Mouse (Mus musculus): Measurements from ENCODE around the gene Lrrc39. TPM values are rescaled to one million over a fixed set of nuclear protein-coding genes. Genes with fewer than 3 reads are reported as not detected.
A peak's percentile ranks its signal among the peaks of the same experiment; 100 is the strongest.
"Not testable (repeated sequence)": the region's sequence is repeated elsewhere in the genome, so short reads cannot be mapped to it uniquely, and the experiment has no call there.

Lrrc39 gene
- polyA plus RNA-seq, 1 experiment from 2014 or later: 0.35 TPM

- H3K27ac ChIP-seq (ENCODE audit: low read length): no peak overlapping the region
- no peak overlapping the region for H3K4me2 ChIP-seq (replicated peaks; ENCODE audit: low read depth, low read length)
- H3K9ac ChIP-seq (replicated peaks; ENCODE audit: low read length): no peak overlapping the region
- no peak overlapping the region for H3K4me3 ChIP-seq (ENCODE audit: low read length)
- ATAC-seq (ENCODE audit: low FRiP score, low TSS enrichment): no peak
- 89% methylated on average over 5 of the region's 5 CpGs for WGBS
- H3K9me3 ChIP-seq (ENCODE audit: low read length): no peaks in the 10 kb centered on the region
- no peaks in the 10 kb centered on the region for H3K27me3 ChIP-seq (ENCODE audit: insufficient read depth, low read length)
- peaks cover 18% of the 10 kb centered on the region for H3K36me3 ChIP-seq (ENCODE audit: insufficient read depth, low read length)
- H3K4me1 ChIP-seq (ENCODE audit: insufficient read depth, low read length): no peaks in the 10 kb centered on the region
Measured at GRCm38 (mm10) chr3:116551362-116551761, 11.4 kb upstream of the Lrrc39 start.

DNA sequence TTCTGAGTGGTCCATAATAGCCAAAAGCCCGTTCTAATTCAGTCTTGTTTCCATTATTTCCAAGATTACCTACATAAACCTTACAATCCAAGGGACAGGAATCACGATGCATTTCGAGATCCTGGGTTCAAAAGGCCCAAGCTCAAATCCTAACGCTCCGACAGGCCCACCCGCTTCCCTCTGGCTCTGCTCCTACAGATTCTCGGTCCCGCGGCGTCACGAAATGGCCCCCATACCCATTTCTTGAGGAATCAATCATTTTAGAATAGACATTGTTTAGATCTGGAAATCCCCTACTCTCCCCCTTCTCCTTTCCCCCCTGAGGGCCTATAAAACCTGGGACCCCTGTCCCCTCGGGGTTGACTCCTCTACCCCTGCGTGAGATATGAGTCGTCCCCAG lies 1.5 kb upstream of the Lrrc39 start:
- H3K9me3 ChIP-seq (ENCODE audit: low read length); H3K4me1 ChIP-seq (ENCODE audit: insufficient read depth, low read length); H3K27ac ChIP-seq (ENCODE audit: low read length); ATAC-seq (ENCODE audit: low FRiP score, low TSS enrichment); H3K9ac ChIP-seq (replicated peaks; ENCODE audit: low read length); H3K27me3 ChIP-seq (ENCODE audit: insufficient read depth, low read length); H3K4me2 ChIP-seq (replicated peaks; ENCODE audit: low read depth, low read length); H3K4me3 ChIP-seq (ENCODE audit: low read length); H3K36me3 ChIP-seq (ENCODE audit: insufficient read depth, low read length): not testable (repeated sequence)
- 94% methylated on average over 13 of the region's 14 CpGs for WGBS

DNA sequence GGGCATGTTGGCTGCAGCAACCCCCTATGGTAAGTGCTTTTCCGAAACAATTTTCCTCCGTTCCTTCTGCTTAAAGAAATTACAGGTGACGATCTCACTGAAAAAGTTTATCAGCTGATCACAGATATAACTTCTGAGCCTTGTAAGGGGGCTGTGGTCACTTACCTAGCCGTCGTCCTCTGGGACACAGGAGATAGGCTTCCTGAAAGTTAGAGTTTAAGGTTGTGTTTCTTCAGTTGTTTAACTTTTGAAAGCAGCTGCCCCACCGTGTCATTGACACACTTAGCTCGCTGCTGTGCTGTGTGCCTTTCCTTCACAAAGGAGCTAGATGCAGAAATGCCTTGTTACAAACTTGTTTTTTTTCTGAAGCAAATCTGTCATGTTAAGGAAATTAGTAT lies 321 bp downstream of the Lrrc39 start:
- Histone ChIP-seq H3K9me3 (ENCODE audit: low read length) (0 out of 2 replicates have a peak, but pooled peaks cover 6% of the 10 kb centered on the region), H3K27me3 (ENCODE audit: insufficient read depth, low read length) (no peaks in the 10 kb centered on the region), H3K9ac (replicated peaks; ENCODE audit: low read length) (no peak overlapping the region), H3K4me2 (replicated peaks; ENCODE audit: low read depth, low read length) (no peak overlapping the region), H3K27ac (ENCODE audit: low read length) (no peak overlapping the region), H3K36me3 (ENCODE audit: insufficient read depth, low read length) (no peaks in the 10 kb centered on the region), H3K4me1 (ENCODE audit: insufficient read depth, low read length) (no peaks in the 10 kb centered on the region), H3K4me3 (ENCODE audit: low read length) (no peak overlapping the region)
- ATAC-seq (ENCODE audit: low FRiP score, low TSS enrichment): no peak
- WGBS: 82% methylated on average over 7 of the region's 7 CpGs

GRCm38 (mm10) chr3:116570628-116571027 lies 7.9 kb downstream of the Lrrc39 start:
- Histone ChIP-seq H3K27ac (ENCODE audit: low read length) (no peak overlapping the region), H3K36me3 (ENCODE audit: insufficient read depth, low read length) (no peaks in the 10 kb centered on the region), H3K4me1 (ENCODE audit: insufficient read depth, low read length) (no peaks in the 10 kb centered on the region), H3K27me3 (ENCODE audit: insufficient read depth, low read length) (no peaks in the 10 kb centered on the region), H3K4me3 (ENCODE audit: low read length) (no peak overlapping the region), H3K4me2 (replicated peaks; ENCODE audit: low read depth, low read length) (no peak overlapping the region), H3K9ac (replicated peaks; ENCODE audit: low read length) (no peak overlapping the region), H3K9me3 (ENCODE audit: low read length) (0 out of 2 replicates have a peak, but pooled peaks cover 6% of the 10 kb centered on the region)
- 79% methylated on average over 2 of the region's 2 CpGs for WGBS
- no peak for ATAC-seq (ENCODE audit: low FRiP score, low TSS enrichment)

GRCm38 (mm10) chr3:116577286-116577685 lies 14.5 kb downstream of the Lrrc39 start:
- Histone ChIP-seq H3K4me2 (replicated peaks; ENCODE audit: low read depth, low read length) (no peak overlapping the region), H3K36me3 (ENCODE audit: insufficient read depth, low read length) (peaks cover 14% of the 10 kb centered on the region), H3K27ac (ENCODE audit: low read length) (no peak overlapping the region), H3K4me3 (ENCODE audit: low read length) (no peak overlapping the region), H3K4me1 (ENCODE audit: insufficient read depth, low read length) (no peaks in the 10 kb centered on the region), H3K27me3 (ENCODE audit: insufficient read depth, low read length) (no peaks in the 10 kb centered on the region), H3K9ac (replicated peaks; ENCODE audit: low read length) (no peak overlapping the region), H3K9me3 (ENCODE audit: low read length) (no peaks in the 10 kb centered on the region)
- 56% methylated on average over 3 of the region's 3 CpGs for WGBS
- no peak for ATAC-seq (ENCODE audit: low FRiP score, low TSS enrichment)

GRCm38 (mm10) chr3:116582201-116582600 lies 19.4 kb downstream of the Lrrc39 start:
- Histone ChIP-seq H3K36me3 (ENCODE audit: insufficient read depth, low read length) (peaks cover 48% of the 10 kb centered on the region), H3K27me3 (ENCODE audit: insufficient read depth, low read length) (no peaks in the 10 kb centered on the region), H3K9ac (replicated peaks; ENCODE audit: low read length) (no peak overlapping the region), H3K4me3 (ENCODE audit: low read length) (no peak overlapping the region), H3K4me2 (replicated peaks; ENCODE audit: low read depth, low read length) (no peak overlapping the region), H3K27ac (ENCODE audit: low read length) (no peak overlapping the region), H3K4me1 (ENCODE audit: insufficient read depth, low read length) (no peaks in the 10 kb centered on the region), H3K9me3 (ENCODE audit: low read length) (no peaks in the 10 kb centered on the region)
- no peak for ATAC-seq (ENCODE audit: low FRiP score, low TSS enrichment)
- WGBS: 97% methylated on average over 9 of the region's 9 CpGs

DNA sequence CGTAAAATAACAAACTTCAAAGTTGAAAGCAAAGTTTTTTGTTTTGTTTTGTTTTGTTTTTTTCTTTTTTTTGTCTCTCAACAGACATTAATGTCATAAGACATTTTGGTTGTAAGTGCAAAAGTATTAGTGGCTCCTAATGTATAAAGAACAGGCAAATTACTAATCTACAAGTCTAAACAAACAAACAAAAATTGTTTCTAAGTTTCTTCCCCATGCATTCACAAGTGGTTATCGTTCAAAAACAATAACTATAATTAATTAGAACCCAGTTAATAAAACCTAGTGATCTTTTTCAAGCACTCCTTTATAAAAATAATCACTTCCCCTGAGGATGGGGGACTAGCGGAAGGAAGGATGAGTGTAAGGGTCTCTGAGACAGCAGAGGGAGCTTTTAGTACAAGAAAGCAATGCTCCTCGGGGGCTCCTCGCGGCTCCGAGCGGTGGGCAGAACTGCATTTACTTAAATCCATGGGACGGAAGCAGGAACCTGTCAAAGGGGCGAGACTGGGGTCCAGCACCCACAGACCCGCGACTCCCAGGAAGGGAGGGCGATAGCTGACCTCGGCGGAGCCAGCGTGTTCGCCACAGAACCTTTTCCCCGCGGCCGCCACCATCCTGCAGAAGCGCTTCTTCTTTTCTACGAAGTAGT lies 31.4 kb downstream of the Lrrc39 start:
- peak overlapping the region; percentile 96 for H3K4me3 ChIP-seq (ENCODE audit: low read length)
- peak overlapping the region; percentile 51 for H3K4me2 ChIP-seq (replicated peaks; ENCODE audit: low read depth, low read length)
- ATAC-seq (ENCODE audit: low FRiP score, low TSS enrichment): peak; percentile 76
- no peaks in the 10 kb centered on the region for H3K9me3 ChIP-seq (ENCODE audit: low read length)
- WGBS: 3% methylated on average over 22 of the region's 22 CpGs
- H3K27me3 ChIP-seq (ENCODE audit: insufficient read depth, low read length): no peaks in the 10 kb centered on the region
- H3K9ac ChIP-seq (replicated peaks; ENCODE audit: low read length): peak overlapping the region; percentile 88
- H3K4me1 ChIP-seq (ENCODE audit: insufficient read depth, low read length): peaks cover 6% of the 10 kb centered on the region
- peak overlapping the region; percentile 91 for H3K27ac ChIP-seq (ENCODE audit: low read length)
- H3K36me3 ChIP-seq (ENCODE audit: insufficient read depth, low read length): peaks cover 23% of the 10 kb centered on the region

DNA sequence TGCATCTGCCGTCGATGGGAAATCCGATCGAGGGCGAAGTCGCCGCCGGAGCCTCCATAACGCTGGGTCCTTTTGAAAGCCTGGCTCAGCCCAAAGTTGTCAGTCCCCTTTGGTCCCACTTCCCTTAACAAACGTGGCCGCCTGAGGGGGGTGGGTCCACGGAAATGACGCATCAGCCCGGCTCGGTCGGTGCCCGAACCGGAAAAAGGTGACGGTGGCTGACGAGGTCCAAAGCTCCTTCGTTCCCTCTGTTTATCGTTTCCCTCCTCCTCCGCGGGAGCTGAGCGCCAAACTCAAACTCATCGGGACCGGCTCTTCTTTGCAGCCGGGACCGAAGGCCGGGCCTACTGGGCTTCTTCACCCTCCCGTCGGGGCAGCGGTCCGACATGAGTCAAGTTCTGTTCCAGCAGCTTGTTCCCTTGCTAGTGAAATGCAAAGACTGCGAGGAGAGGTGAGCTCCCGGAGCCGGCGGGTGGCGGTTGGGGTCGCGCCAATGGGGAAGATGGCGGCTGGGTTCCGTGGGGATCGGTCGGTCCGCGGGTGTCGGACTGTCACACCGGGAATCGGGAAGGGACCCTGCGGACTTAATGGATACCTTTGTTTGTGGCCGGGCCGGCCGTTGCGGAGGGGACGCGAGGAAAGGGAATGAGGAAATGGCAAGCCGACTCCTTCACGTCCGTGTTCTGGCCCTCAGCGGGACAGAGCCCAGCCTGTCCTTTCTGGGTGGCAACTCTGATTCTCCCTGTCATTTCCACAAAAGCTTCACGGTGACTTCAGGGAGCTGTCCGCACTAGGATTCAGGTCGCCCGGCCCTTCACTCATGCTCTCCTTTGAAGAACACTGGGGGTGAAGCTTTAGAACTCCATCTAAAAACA lies 32.2 kb downstream of the Lrrc39 start, which contains the start of gene Sass6:
Gene Sass6 (plus strand): TSS at position 255 of the 875 bp plus-strand sequence.
- WGBS: under 1% methylated on average over 65 of the region's 65 CpGs
- Histone ChIP-seq H3K27ac (ENCODE audit: low read length) (peak within 1 kb of the TSS; percentile 91), H3K9ac (replicated peaks; ENCODE audit: low read length) (peak within 1 kb of the TSS; percentile 88), H3K9me3 (ENCODE audit: low read length) (no peaks in the 10 kb centered on the region), H3K36me3 (ENCODE audit: insufficient read depth, low read length) (peaks cover 16% of the 10 kb centered on the region), H3K4me1 (ENCODE audit: insufficient read depth, low read length) (peaks cover 6% of the 10 kb centered on the region), H3K4me2 (replicated peaks; ENCODE audit: low read depth, low read length) (peak within 1 kb of the TSS; percentile 78), H3K27me3 (ENCODE audit: insufficient read depth, low read length) (no peaks in the 10 kb centered on the region), H3K4me3 (ENCODE audit: low read length) (peak within 1 kb of the TSS; percentile 96)
- peak; percentile 98 for ATAC-seq (ENCODE audit: low FRiP score, low TSS enrichment)

- Histone ChIP-seq H3K9ac (replicated peaks; ENCODE audit: low read length) (peak overlapping the region; percentile 88), H3K27me3 (ENCODE audit: insufficient read depth, low read length) (no peaks in the 10 kb centered on the region), H3K4me1 (ENCODE audit: insufficient read depth, low read length) (peaks cover 6% of the 10 kb centered on the region), H3K4me3 (ENCODE audit: low read length) (peak overlapping the region; percentile 96), H3K36me3 (ENCODE audit: insufficient read depth, low read length) (peaks cover 12% of the 10 kb centered on the region), H3K27ac (ENCODE audit: low read length) (0 out of 2 replicates have a peak overlapping the region, but pooled peaks have one; percentile 91), H3K4me2 (replicated peaks; ENCODE audit: low read depth, low read length) (peak overlapping the region; percentile 78), H3K9me3 (ENCODE audit: low read length) (no peaks in the 10 kb centered on the region)
- no peak for ATAC-seq (ENCODE audit: low FRiP score, low TSS enrichment)
- WGBS: 8% methylated on average over 10 of the region's 10 CpGs
Measured at GRCm38 (mm10) chr3:116595603-116595991, 32.8 kb downstream of the Lrrc39 start.

GRCm38 (mm10) chr3:116599705-116600104 lies 36.9 kb downstream of the Lrrc39 start:
- Histone ChIP-seq H3K27me3 (ENCODE audit: insufficient read depth, low read length) (no peaks in the 10 kb centered on the region), H3K9ac (replicated peaks; ENCODE audit: low read length) (no peak overlapping the region), H3K36me3 (ENCODE audit: insufficient read depth, low read length) (no peaks in the 10 kb centered on the region), H3K4me3 (ENCODE audit: low read length) (no peak overlapping the region), H3K4me2 (replicated peaks; ENCODE audit: low read depth, low read length) (no peak overlapping the region), H3K9me3 (ENCODE audit: low read length) (no peaks in the 10 kb centered on the region), H3K27ac (ENCODE audit: low read length) (no peak overlapping the region), H3K4me1 (ENCODE audit: insufficient read depth, low read length) (peaks cover 3% of the 10 kb centered on the region)
- 82% methylated on average over 2 of the region's 2 CpGs for WGBS
- no peak for ATAC-seq (ENCODE audit: low FRiP score, low TSS enrichment)
